Comparison of ENCODE assay signal across 30 mouse cellular contexts in the genomic region with DNA sequence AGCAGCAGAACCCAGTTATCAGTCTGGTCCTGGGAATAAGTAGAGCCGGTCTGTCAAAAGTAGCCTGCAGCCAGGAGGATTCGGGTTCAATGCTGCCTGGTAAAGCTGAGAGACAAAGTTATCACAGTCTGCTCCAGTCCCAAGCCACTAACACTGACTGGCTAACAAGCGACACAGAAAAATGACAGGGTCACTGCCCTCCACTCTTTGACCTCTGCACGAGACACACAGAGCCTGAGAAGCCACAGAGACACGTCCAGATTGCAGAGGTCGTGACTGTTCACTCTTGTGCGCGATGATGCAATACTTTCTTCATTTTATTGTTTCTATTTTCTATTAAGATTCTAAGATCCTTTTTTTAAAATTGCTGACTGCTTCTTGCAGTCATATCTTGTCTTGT. TPM values are rescaled to one million over a fixed set of nuclear protein-coding genes. Genes with fewer than 3 reads are reported as not detected.
DNase-seq lines count a peak whose midpoint lies in the region; ATAC-seq lines count a peak whose summit lies in the region.
"Had no signal": no experiment of that assay in that cellular context is flagged by ENCODE, and none has a peak within 500 bp of the region (broad histone marks: within the 10 kb centered on the region; RNA-seq: fewer than 3 reads in every experiment).

No protein-coding gene starts in this region.

- peaks cover 8% of the 10 kb centered on the region; the same call in 1 of the 2 replicates for H3K27me3 ChIP-seq in heart, embryonic 10.5 days (ENCODE audit: insufficient read depth, poor library complexity, severe bottlenecking)
- H3K27me3 ChIP-seq in kidney, embryonic 16.5 days (ENCODE audit: insufficient read depth, low read length): no peaks in the 10 kb centered on the region; the same call in 1 of the 2 replicates
- no peaks in the 10 kb centered on the region for H3K27me3 ChIP-seq in liver, embryonic 16.5 days (ENCODE audit: control insufficient read depth, insufficient read depth, low read depth, low read length)
- H3K27me3 ChIP-seq: intestine, embryonic 15.5 days; limb, embryonic 15.5 days; stomach, embryonic 15.5 days had no signal

- H3K27ac ChIP-seq in heart, embryonic 10.5 days: no peak overlapping the region
- no peak overlapping the region for H3K27ac ChIP-seq in kidney, embryonic 16.5 days (ENCODE audit: low read length)
- H3K27ac ChIP-seq in liver, embryonic 16.5 days (ENCODE audit: low read length): no peak overlapping the region
- H3K27ac ChIP-seq: heart, embryonic 13.5 days; hindbrain, embryonic 10.5 days; hindbrain, postnatal 0 days; intestine, embryonic 15.5 days; limb, embryonic 10.5 days; limb, embryonic 15.5 days; stomach, embryonic 15.5 days had no signal

- WGBS in heart, embryonic 10.5 days: 57% methylated on average over 8 of the region's 8 CpGs
- 49% methylated on average over 8 of the region's 8 CpGs for WGBS in kidney, embryonic 16.5 days
- WGBS in liver, embryonic 16.5 days (ENCODE audit: insufficient replicate concordance): 55% methylated on average over 8 of the region's 8 CpGs

- DNase-seq in heart, embryonic 10.5 days (ENCODE audit: low spot score): peak; percentile 69
- DNase-seq in heart, adult 9 months (ENCODE audit: low spot score in 2 of 2): no peak
- DNase-seq in kidney, postnatal 14 days: peak; percentile 35
- DNase-seq in liver: no peak
- no peak for DNase-seq in spleen, postnatal 14 days (ENCODE audit: low spot score in 2 of 2)
- DNase-seq: adrenal gland, postnatal 14 days; cerebellum, adult 11 months; cerebellum, adult 9-10 months; cerebellum, postnatal 36 days; gastrocnemius, postnatal 25 days; heart, adult 18-20 months; heart, postnatal 14 days; layer of hippocampus, postnatal 36 days; lung, embryonic 14.5 days; lung, postnatal 14 days; midbrain, embryonic 14.5 days; retina, postnatal 1 day; right cerebral cortex, postnatal 14 days; thymus, postnatal 25 days had no signal

- H3K36me3 ChIP-seq in heart, embryonic 10.5 days: no peaks in the 10 kb centered on the region
- H3K36me3 ChIP-seq in kidney, embryonic 16.5 days (ENCODE audit: insufficient read depth, low read length): no peaks in the 10 kb centered on the region
- no peaks in the 10 kb centered on the region for H3K36me3 ChIP-seq in liver, embryonic 16.5 days (ENCODE audit: control insufficient read depth, insufficient read depth)
- H3K36me3 ChIP-seq: heart, embryonic 13.5 days; hindbrain, embryonic 10.5 days; intestine, embryonic 15.5 days; limb, embryonic 10.5 days; limb, embryonic 15.5 days; stomach, embryonic 15.5 days had no signal

- peaks cover 3% of the 10 kb centered on the region; the same call in 1 of the 2 replicates for H3K9me3 ChIP-seq in heart, embryonic 10.5 days
- H3K9me3 ChIP-seq in kidney, embryonic 16.5 days (ENCODE audit: low read length): peaks cover 7% of the 10 kb centered on the region; the same call in 1 of the 2 replicates
- no peaks in the 10 kb centered on the region for H3K9me3 ChIP-seq in liver, embryonic 16.5 days (replicated peaks; ENCODE audit: control insufficient read depth, low read length)
- H3K9me3 ChIP-seq: heart, embryonic 13.5 days; hindbrain, embryonic 10.5 days; intestine, embryonic 15.5 days; limb, embryonic 10.5 days; limb, embryonic 15.5 days; stomach, embryonic 15.5 days had no signal

- no peak overlapping the region for H3K9ac ChIP-seq in kidney, embryonic 16.5 days (replicated peaks; ENCODE audit: low read length)
- H3K9ac ChIP-seq in liver, embryonic 16.5 days (ENCODE audit: low read depth, low read length): no peak overlapping the region
- H3K9ac ChIP-seq: heart, embryonic 13.5 days; intestine, embryonic 15.5 days; limb, embryonic 15.5 days; lung, embryonic 14.5 days; stomach, embryonic 15.5 days had no signal

- H3K4me2 ChIP-seq in kidney, embryonic 16.5 days (replicated peaks; ENCODE audit: low read depth, low read length): no peak overlapping the region
- H3K4me2 ChIP-seq in liver, embryonic 16.5 days (ENCODE audit: low read depth, low read length): no peak overlapping the region
- H3K4me2 ChIP-seq: heart, embryonic 13.5 days; intestine, embryonic 15.5 days; limb, embryonic 15.5 days; lung, embryonic 14.5 days; stomach, embryonic 15.5 days had no signal

- no peak overlapping the region for H3K4me3 ChIP-seq in heart, embryonic 10.5 days
- no peak overlapping the region for H3K4me3 ChIP-seq in kidney, embryonic 16.5 days (ENCODE audit: low read length)
- H3K4me3 ChIP-seq in liver, embryonic 16.5 days (ENCODE audit: low read depth, low read length): no peak overlapping the region
- H3K4me3 ChIP-seq: heart, embryonic 13.5 days; hindbrain, embryonic 10.5 days; intestine, embryonic 15.5 days; limb, embryonic 10.5 days; limb, embryonic 15.5 days; stomach, embryonic 15.5 days had no signal

- no peak for ATAC-seq in kidney, embryonic 16.5 days (ENCODE audit: low FRiP score, low TSS enrichment)
- peak; percentile 65; the same call in 1 of the 2 replicates for ATAC-seq in liver, embryonic 16.5 days (ENCODE audit: low read depth)
- ATAC-seq: CD4-positive, CD25-positive, alpha-beta regulatory T cell, adult 4 months; forebrain, embryonic 14.5 days; hindbrain, postnatal 0 days; intestine, embryonic 15.5 days had no signal

- H3K4me1 ChIP-seq in heart, embryonic 10.5 days: peaks cover 5% of the 10 kb centered on the region; the same call in 1 of the 2 replicates
- H3K4me1 ChIP-seq in kidney, embryonic 16.5 days (ENCODE audit: insufficient read depth, low read length): no peaks in the 10 kb centered on the region
- H3K4me1 ChIP-seq in liver, embryonic 16.5 days (ENCODE audit: control insufficient read depth, low read depth, low read length): peaks cover 3% of the 10 kb centered on the region; the same call in 1 of the 2 replicates
- H3K4me1 ChIP-seq: heart, embryonic 13.5 days; intestine, embryonic 15.5 days; limb, embryonic 10.5 days; limb, embryonic 15.5 days; stomach, embryonic 15.5 days had no signal

RNA-seq across cellular contexts. Expression of gene Ephb1, which starts 33.8 kb away (rescaled TPM):
- polyA plus RNA-seq in heart, embryonic 10.5 days (2016; fragmentation: Nextera tagmentation; extraction: Ambion mirVana): 0.52 and 1.3 TPM in 2 replicates
- 4.1 and 4.4 TPM in 2 replicates for polyA plus RNA-seq in kidney, embryonic 16.5 days (2015; fragmentation: Nextera tagmentation; extraction: Ambion mirVana)
- polyA plus RNA-seq in liver, embryonic 16.5 days (2015; fragmentation: Nextera tagmentation; extraction: Ambion mirVana): 0.22 and 0.27 TPM in 2 replicates
- polyA plus RNA-seq: CD4-positive, CD25-positive, alpha-beta regulatory T cell, adult 4 months had no signal

Comparison
In these comparisons a context has a peak if more than half of its experiments do, and no peak if none do; other contexts are left out.
1. DNase-seq: peak in heart, embryonic 10.5 days (single experiment) and kidney, postnatal 14 days (single experiment); none in heart, adult 9 months (0 of 2), liver (single experiment) and spleen, postnatal 14 days (0 of 2).